Mouse (Mus musculus): ENCODE data around the gene 4930449I24Rik. TPM values are rescaled to one million over a fixed set of nuclear protein-coding genes. Genes with fewer than 3 reads are reported as not detected.
"Not testable (repeated sequence)": the region's sequence is repeated elsewhere in the genome, so short reads cannot be mapped to it uniquely, and the experiment has no call there.

Gene 4930449I24Rik
- not detected for total RNA-seq (2022)

DNA sequence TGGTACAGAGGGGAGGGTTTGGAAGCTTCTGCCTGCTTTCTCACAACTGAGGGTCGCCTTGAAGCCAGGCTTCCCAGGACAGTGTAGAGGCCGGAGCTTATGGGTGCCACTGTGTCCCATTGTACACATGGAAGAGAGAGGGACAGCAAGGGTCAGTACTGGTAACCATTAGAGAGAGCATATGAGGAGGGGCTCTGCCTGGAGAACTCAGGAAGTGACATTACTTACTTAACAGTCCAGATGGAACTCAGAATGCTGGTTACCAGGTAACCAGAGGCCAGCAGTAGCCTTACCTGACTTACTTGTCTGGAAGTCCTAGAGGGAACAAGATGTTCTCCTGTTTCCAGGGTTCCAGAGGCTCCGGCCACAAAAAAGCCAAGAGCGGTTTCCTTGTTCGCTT lies at the start of gene 4930449I24Rik:
Gene 4930449I24Rik (plus strand): TSS at position 301 of the 400 bp plus-strand sequence.
- DNase-seq (ENCODE audit: low spot score): not testable (repeated sequence)

DNA sequence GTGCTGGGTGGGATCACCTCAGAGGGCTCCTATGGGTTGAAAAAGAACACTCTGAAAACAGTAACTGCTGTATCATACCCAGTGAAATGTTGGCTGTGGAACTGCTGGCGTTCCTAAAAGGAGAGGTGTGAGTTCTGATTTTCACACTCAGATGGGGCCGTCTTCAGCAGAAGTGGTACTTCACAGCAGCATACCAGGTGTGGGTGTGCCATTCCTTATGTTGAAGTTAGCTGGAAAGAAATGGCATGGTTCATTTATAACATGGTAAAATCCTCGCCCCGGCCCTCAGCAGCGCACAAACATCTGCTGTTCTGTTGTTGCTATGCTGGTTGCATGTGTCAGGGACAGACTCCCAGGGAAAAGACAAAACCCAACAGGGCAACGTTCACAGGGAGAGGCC lies 48.6 kb upstream of the 4930449I24Rik start:
- DNase-seq (ENCODE audit: low spot score): no peak

- no peak for DNase-seq (ENCODE audit: low spot score)
Observed at GRCm38 (mm10) chr5:146461612-146462011, 40.6 kb upstream of the 4930449I24Rik start.

- DNase-seq (ENCODE audit: low spot score): no peak
Observed at GRCm38 (mm10) chr5:146466663-146467062, 35.5 kb upstream of the 4930449I24Rik start.

- DNase-seq (ENCODE audit: low spot score): no peak
Observed at GRCm38 (mm10) chr5:146468311-146468710, 33.9 kb upstream of the 4930449I24Rik start.

GRCm38 (mm10) chr5:146470821-146471220 lies 31.4 kb upstream of the 4930449I24Rik start:
- DNase-seq (ENCODE audit: low spot score): no peak

DNA sequence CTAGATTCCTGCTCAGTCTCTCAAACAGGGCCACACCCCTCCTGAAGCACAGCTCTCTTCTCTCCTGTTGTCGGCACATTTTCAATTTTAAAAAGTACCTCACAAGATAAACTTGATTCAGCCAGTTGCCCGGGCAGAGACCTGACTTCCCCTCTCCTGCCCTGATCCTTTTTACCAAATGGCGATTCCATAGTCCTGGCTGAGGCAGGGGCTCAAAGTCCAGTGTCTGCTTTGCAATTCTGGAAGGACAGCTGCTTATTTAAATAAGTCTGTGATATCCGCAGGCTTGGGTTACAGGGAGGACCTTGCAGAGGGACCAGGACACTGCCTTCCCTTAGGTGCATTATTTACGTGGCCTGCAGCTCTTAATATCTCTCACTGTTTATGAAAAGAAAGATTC lies 30.9 kb upstream of the 4930449I24Rik start:
- DNase-seq (ENCODE audit: low spot score): no peak

GRCm38 (mm10) chr5:146471821-146472220 lies 30.4 kb upstream of the 4930449I24Rik start:
- no peak for DNase-seq (ENCODE audit: low spot score)

DNA sequence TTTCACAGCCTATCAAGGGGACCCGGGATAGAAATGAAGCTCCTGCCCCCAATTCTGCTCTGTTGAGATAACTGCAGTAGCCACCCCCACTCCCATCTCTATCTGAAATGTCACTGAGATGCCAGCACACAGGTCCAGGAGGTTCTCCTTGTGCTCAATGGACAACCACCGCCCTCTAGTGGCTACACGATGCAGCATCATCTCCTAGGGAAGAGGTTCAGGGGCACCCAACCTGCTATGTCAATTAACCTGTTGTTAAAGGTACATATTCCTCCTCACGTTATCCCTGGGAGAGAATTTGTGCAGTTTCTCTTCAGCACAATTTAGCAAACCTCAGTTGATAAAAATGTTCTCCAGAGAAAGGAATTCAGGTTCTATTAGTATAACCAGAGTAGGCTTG lies 22.6 kb upstream of the 4930449I24Rik start:
- DNase-seq (ENCODE audit: low spot score): peak; percentile 4

DNA sequence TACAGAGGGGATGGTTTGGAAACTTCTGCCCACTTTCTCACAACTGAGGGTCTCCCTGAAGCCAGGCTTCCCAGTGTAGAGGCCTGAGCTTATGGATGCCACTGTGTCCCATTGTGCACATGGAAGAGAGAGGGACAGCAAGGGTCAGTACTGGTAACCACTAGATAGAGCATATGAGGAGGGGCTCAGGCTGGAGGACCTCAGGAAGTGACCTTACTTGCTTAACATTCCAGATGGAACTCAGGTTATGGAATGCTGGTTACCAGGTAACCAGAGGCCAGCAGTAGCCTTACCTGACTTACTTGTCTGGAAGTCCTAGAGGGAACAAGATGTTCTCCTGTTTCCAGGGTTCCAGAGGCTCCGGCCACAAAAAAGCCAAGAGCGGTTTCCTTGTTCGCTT lies 20.5 kb upstream of the 4930449I24Rik start, which contains the start of gene Gm6408:
Gene Gm6408 (plus strand): TSS at position 301 of the 400 bp plus-strand sequence.
- not testable (repeated sequence) for DNase-seq (ENCODE audit: low spot score)

- DNase-seq (ENCODE audit: low spot score): not testable (repeated sequence)
Observed at GRCm38 (mm10) chr5:146488959-146489358, 13.2 kb upstream of the 4930449I24Rik start.

DNA sequence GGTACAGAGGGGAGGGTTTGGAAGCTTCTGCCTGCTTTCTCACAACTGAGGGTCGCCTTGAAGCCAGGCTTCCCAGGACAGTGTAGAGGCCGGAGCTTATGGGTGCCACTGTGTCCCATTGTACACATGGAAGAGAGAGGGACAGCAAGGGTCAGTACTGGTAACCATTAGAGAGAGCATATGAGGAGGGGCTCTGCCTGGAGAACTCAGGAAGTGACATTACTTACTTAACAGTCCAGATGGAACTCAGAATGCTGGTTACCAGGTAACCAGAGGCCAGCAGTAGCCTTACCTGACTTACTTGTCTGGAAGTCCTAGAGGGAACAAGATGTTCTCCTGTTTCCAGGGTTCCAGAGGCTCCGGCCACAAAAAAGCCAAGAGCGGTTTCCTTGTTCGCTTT lies 11.1 kb upstream of the 4930449I24Rik start, which contains the start of gene Gm6370:
Gene Gm6370 (plus strand): TSS at position 301 of the 400 bp plus-strand sequence.
- not testable (repeated sequence) for DNase-seq (ENCODE audit: low spot score)

DNA sequence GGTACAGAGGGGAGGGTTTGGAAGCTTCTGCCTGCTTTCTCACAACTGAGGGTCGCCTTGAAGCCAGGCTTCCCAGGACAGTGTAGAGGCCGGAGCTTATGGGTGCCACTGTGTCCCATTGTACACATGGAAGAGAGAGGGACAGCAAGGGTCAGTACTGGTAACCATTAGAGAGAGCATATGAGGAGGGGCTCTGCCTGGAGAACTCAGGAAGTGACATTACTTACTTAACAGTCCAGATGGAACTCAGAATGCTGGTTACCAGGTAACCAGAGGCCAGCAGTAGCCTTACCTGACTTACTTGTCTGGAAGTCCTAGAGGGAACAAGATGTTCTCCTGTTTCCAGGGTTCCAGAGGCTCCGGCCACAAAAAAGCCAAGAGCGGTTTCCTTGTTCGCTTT lies 11.6 kb downstream of the 4930449I24Rik start, which contains the start of gene Gm3402:
Gene Gm3402 (plus strand): TSS at position 301 of the 400 bp plus-strand sequence.
- not testable (repeated sequence) for DNase-seq (ENCODE audit: low spot score)

DNA sequence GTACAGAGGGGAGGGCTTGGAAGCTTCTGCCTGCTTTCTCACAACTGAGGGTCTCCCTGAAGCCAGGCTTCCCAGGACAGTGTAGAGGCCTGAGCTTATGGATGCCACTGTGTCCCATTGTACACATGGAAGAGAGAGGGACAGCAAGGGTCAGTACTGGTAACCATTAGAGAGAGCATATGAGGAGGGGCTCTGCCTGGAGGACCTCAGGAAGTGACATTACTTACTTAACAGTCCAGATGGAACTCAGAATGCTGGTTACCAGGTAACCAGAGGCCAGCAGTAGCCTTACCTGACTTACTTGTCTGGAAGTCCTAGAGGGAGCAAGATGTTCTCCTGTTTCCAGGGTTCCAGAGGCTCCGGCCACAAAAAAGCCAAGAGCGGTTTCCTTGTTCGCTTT lies 23.3 kb downstream of the 4930449I24Rik start, which contains the start of gene Gm3404:
Gene Gm3404 (plus strand): TSS at position 301 of the 400 bp plus-strand sequence.
- DNase-seq (ENCODE audit: low spot score): not testable (repeated sequence)

DNA sequence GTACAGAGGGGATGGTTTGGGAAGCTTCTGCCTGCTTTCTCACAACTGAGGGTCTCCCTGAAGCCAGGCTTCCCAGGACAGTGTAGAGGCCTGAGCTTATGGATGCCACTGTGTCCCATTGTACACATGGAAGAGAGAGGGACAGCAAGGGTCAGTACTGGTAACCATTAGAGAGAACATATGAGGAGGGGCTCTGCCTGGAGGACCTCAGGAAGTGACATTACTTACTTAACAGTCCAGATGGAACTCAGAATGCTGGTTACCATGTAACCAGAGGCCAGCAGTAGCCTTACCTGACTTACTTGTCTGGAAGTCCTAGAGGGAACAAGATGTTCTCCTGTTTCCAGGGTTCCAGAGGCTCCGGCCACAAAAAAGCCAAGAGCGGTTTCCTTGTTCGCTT lies 35.1 kb downstream of the 4930449I24Rik start, which contains the start of gene Gm3409:
Gene Gm3409 (plus strand): TSS at position 301 of the 400 bp plus-strand sequence.
- DNase-seq (ENCODE audit: low spot score): not testable (repeated sequence)

Other genes starting within 250 kb of the 4930449I24Rik start
- gene Wasf3, start 117.4 kb upstream of the 4930449I24Rik start, total RNA-seq (2022): under 1 TPM; 0.25 to 0.57 (median 0.54) TPM
- not detected for gene Gm6408, start 20.4 kb upstream of the 4930449I24Rik start, total RNA-seq (2022)
- gene Gm6370, start 11.0 kb upstream of the 4930449I24Rik start, total RNA-seq (2022): not detected
- gene Gm3402, start 11.7 kb downstream of the 4930449I24Rik start, total RNA-seq (2022): not detected
- not detected for gene Gm3404, start 23.4 kb downstream of the 4930449I24Rik start, total RNA-seq (2022)
- gene Gm3409, start 35.2 kb downstream of the 4930449I24Rik start, total RNA-seq (2022): not detected
- gene Gm3415, start 53.7 kb downstream of the 4930449I24Rik start, total RNA-seq (2022): not detected
- gene Gpr12, start 82.8 kb downstream of the 4930449I24Rik start, total RNA-seq (2022): not detected